Mouse (Mus musculus) left cerebral cortex, postnatal 4 days (tissue): ENCODE measurements around the gene Pdxp. TPM values are rescaled to one million over a fixed set of nuclear protein-coding genes. Genes with fewer than 3 reads are reported as not detected.
"Not testable (repeated sequence)": the region's sequence is repeated elsewhere in the genome, so short reads cannot be mapped to it uniquely, and the experiment has no call there.

Experiments used
- DNase-seq: peaks from one replicate; pipeline ENCODE4 v3.0.0-alpha.2; 2022
- intact Hi-C: fragments of 180-260 bp; cut with DNase I; formaldehyde crosslinking; loops from one replicate; pipeline ENCODE4 v1.15.1; 2025
- total RNA-seq, 2 experiments: library from RNA; stranded (reverse); gene quantifications; 2 replicates each; pipeline ENCODE4 v1.2.3; 2021

Gene Pdxp
- total RNA-seq: 100 to 1,000 TPM; 107 to 117 TPM

DNA sequence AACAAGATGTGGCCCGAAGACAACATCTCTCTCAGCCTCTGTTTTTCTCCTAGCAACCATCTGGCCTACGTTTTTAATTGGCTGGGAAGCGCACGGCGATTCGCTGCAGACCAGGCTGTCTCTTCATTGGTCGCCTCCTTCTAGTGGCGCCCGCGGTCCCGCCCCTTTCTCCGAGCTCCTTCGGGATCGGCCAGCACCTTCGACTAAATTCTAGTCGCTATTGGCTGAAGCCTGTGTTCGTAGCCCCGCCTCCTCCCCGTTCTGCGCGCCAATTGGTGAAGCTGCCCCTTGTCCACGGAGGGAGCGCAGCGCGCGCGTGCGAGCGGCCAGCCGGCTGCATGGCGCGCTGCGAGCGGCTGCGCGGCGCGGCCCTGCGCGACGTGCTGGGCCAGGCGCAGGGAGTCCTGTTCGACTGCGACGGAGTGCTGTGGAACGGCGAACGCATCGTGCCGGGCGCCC lies at the start of gene Pdxp:
Gene Pdxp, plus strand, starts transcription at position 288 of the 459 bp plus-strand sequence.
- intact Hi-C loops: no loop called here
- DNase-seq: peak; percentile 99

DNA sequence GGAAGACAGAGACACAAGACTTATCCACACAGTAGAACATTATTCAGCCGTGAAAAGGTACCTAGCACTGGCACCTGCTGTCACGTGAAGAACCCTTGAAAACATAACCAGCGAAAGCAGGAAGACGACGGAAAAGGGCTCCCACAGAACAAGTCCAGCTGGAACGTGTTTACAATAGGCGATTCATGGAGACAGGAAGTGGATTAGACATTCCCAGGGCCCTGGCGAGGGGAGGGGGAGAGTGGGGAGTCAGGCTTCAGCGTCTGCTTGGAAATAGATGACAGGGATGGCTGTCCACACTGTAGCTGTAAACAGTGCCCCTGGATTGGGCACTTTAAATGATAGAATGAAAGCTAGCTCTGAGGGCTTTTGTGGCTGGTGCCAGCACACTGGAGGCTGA lies 45.3 kb upstream of the Pdxp start:
- intact Hi-C loops: loop anchor here (5.0 kb wide), 1 partner anchor 36 kb away; no protein-coding TSS in a partner anchor
- peak; percentile 54 for DNase-seq

DNA sequence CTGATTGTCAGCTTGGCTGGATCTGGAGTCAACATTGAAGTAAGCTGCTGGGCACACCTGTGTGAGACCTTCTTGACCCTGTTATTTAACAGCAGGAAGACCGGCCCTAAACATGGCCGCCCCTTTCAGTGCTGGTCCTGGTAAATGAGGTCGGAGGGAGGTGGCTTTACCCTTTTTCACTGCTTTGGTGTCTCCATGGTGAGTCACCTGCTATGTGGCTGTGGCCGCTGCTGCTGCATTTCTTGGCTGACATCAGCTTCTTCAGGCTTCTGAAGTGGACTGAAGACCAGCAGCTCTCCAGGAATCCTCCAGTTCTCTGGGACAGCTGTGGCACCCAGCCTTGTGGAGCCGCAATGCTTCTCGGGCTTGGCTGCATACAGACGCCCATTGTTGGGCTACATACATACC lies 44.9 kb upstream of the Pdxp start:
- no peak for DNase-seq

DNA sequence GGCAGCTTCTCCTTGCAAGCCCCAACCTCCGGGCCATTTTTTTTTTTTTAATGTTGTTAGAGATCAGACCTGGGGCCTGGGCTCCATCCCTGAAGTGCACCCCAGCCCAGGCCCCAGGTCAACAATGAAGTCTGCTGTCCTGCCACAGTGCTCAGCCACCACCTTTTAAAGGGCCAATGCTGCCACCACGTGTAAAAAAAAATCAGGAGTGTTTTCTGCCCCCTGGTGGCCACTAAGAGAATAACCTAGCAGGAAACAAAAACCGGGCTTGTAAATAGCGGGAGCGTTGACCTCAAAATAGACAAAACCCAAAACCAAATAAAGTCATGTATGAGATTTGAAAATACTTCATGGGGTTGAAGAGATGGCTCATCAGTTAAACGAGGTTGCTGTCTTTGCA lies 43.9 kb upstream of the Pdxp start:
- intact Hi-C loops: loop anchor here (5.0 kb wide), 1 partner anchor 37 kb away; no protein-coding TSS in a partner anchor
- DNase-seq: no peak

More for the DNA sequence above, 44.9 kb upstream of the Pdxp start:
- intact Hi-C loops: loop anchor here (5.0 kb wide), 1 partner anchor 37 kb away; no protein-coding TSS in a partner anchor

DNA sequence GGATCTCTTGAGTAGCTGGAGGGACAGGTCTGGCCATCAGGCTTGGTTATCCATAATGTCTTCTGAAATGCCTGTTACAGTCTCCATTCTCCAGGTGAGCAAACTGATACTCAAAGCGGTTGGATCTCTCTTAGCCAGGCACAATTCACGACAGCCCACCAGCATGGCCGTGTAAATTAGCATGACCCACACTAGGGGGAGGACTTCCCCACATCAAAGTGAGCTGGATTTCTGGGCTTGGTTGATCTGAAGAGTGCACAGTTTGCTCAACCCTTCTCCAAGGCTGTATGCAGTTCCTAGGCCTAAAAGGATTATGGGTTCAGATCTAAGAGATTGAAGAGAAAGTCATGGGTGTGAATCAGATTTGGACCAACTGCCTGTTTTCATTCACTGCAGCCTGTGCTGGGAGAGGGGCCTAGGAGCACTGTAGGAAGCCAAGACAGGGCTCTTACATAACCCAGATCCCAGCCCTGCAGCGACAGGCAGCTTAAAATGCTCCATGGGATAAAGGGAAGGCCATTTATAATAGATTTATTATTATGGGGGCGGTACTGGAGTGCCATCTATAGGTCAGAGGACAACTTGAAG lies 41.6 kb upstream of the Pdxp start:
- intact Hi-C loops: no loop called here
- no peak for DNase-seq

DNA sequence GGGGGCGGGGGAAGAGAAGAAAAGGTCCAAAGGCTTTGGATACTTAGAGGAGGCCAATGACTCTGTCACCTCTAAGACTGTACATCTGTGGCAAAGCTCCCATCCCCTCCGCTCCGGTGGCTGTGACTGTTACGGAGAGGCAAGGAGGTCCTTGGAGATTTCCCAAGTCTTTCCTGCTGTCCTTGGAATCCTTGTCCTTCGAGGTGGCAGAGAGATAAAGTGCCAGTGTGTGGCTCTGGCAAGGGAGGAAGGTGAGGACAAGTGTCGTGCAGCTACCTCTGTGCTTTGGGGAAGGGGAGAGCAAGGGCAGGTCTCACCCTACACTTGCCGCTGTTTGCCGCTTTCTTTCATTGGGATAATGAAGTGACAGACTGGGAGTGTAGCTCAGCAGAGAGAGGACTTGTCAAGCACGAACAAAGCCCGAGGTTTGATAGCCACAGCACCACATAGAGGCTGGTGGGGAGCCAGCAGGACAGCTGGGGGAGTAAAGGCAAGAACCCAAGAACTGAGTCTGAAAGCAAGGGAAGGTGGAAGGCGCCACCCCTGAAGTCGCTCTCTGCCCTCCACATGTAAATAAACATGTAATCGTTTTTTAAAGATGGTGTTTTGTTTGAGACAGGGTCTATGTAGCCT lies 39.8 kb upstream of the Pdxp start:
- intact Hi-C loops: no loop called here

DNA sequence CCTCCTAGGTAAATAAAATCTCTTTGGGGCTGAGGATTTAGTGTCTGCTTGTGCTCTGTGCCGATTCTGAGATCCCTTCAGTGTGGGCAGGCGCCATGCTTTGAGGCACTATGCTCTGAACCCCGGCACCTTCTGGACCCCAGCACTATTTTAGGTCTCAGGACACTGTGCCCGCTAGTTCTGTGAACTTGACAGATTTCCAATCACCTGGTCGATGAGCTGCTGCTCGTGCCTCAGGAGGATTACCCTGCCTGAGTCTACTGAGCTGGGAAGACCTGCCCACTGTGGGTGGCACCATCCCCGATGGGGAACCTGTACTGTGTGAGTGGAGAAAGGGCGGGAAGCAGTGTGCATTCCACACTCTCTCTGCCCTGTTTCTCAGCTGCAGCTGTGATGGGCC lies 38.7 kb upstream of the Pdxp start:
- no peak for DNase-seq
- intact Hi-C loops: no loop called here

More for the DNA sequence above, 39.8 kb upstream of the Pdxp start:
- DNase-seq: no peak

DNA sequence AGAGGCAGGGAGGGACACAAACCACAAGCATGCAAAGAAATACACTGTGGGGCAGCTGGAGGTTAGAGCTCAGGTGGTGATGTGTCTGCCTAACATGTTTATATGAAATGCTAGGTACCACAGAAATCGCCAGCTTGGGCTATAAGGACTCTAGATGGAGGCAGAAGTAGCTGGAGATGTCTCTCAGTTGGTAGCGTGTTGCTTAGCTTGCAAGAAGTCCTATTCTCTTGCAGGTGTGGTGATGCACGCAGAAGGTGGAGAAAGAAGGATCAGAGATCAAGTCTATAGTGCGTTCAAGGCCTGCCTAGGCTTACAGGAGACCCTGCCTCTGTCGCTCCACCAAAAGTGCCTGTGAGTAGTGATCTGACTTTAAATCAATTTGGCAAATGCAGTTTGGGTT lies 38.2 kb upstream of the Pdxp start:
- no peak for DNase-seq

DNA sequence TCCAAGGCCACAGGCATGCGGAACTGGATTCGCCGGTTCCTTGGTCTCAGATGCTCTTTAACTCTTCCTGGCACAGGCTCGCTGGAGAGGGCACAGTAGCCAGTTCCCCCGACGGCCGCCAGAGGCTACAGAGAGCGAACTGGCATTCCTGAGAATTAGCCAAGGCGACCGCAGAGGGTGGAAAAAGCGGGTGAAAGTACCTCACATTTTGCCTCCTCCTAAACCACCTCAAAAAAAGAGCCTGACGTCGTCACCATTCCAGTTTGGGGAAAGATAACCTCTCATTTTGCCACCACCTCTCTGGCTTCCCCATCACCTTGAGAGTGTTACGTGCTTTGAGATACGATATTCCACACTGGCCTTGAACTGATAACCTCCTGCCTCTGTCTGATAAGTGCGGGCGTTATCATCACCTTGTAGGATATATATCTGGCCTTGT lies 37.4 kb upstream of the Pdxp start:
- intact Hi-C loops: no loop called here
- peak; percentile 90 for DNase-seq

More for the DNA sequence above, 38.2 kb upstream of the Pdxp start:
- intact Hi-C loops: no loop called here

DNA sequence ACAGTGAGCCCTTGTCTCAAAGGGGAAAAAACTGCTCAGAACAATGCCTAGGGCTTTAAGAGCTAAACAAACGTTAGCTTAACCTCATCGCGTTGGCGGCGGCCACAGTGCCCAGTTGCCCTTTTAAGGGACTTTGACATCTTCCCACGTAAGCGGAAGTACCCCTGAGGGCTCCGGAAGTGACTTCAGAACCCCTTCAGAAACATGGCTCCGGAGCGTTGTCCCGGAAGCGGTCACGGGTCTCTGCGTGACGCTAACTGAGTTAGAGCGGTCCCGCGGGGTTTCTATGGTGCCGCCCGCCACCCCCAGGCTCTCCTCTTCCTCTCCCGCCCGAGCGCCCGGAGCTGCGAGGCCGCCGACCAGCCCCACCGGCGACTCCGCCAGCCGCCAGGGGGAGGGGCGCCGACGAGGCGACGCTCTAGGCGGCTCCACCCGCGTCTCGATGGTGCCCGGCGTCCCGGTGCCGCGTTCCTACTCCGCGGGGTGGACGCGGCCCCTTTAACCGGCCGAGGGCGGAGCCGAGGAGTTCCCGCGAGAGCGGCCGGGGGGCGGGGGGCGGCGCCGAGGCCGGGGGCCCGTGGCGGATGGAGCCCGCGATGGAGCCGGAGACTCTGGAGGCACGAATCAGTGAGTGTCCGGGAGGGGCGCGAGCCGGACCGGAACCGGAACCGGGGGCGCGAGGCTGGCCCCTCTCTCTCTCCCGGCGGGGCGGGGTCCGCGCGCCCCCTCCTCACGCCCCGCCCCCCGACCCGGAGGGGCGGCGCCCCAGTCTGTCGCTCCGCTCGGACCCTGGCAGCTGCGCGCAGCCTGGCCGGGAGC lies 36.5 kb upstream of the Pdxp start, which contains the start of gene Gga1:
Gene Gga1, plus strand, starts transcription at position 200 of the 819 bp plus-strand sequence.
- peak; percentile 95 for DNase-seq
- intact Hi-C loops: no loop called here

DNA sequence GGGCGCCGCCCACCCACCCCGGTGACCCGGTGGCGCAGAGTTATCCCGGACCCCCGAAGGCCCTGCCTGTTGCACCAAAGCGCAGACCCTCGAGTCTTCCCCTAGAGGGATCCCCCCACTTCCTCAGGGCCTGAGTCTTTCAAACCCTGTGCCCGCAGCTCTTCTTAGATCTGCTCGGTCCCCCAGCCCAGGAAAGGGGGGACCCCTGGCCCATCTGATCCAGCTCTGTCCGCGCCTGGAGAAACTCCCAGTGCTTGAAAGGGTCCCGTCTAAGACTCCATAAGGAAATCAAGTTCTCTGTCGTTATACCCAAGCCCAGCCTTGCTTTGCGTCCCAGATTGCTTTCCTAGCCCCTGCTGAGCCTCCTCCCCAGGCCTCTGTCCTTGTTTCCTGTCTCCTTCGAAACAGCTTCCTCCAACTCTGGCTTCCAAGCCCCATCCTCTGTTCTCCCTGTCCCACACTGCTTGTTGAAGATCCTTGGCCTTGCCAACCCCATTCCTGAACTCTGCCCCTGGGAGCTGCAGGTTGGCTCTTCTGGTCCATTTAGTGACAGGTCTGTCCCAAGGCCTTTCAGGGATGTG lies 35.8 kb upstream of the Pdxp start:
- intact Hi-C loops: no loop called here
- DNase-seq: no peak

DNA sequence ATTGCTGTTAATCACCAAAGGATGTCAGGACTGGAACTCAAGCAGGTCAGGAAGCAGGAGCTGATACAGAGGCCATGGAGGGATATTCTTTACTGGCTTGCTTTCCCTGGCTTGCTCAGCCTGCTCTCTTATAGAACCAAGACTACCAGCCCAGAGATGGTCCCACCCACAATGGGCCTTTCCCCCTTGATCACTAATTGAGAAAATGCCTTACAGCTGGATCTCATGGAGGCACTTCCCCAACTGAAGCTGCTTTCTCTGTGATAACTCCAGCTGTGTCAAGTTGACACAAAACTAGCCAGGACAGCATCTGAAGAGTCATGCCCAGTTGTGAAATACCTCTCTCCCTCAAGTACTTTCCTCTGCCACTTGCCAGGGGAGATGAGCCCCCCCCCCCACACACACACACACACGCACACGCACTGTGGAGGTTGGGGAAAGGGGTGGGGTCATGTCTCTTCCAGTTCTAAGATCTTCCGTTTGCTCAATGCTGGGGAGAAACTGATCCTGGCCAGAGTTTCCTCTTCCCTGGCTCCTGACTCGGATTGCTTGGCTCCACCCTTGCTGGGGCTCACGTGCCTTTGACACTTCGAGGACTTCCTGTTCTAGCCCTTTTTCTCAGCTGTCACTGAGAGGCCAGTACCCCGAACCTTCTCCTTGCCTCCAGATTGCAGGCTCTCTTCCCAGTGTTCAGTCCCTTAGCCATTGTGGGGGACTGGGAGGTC lies 34.8 kb upstream of the Pdxp start:
- intact Hi-C loops, DNase-seq: not testable (repeated sequence)

DNA sequence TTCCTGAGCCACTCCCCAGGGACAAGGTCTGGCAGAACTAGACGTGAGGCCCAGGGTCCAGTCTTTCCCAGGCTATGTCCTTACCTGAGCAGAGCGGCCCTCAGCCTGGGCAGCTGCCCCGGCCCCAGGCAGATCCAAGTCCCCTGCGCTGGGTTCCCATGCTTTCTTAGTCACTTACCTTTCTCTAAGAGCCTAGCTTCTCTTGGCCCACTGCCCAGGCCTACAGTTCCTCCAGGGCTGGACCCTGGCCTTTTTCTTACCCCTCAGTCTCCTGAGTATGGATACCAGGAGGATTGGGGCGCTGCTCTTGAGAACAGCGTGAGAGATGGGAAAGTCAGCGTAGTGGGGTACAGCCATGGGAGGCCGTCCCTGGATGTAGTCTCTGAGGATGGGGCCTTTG lies 33.3 kb upstream of the Pdxp start:
- intact Hi-C loops: no loop called here
- DNase-seq: no peak

DNA sequence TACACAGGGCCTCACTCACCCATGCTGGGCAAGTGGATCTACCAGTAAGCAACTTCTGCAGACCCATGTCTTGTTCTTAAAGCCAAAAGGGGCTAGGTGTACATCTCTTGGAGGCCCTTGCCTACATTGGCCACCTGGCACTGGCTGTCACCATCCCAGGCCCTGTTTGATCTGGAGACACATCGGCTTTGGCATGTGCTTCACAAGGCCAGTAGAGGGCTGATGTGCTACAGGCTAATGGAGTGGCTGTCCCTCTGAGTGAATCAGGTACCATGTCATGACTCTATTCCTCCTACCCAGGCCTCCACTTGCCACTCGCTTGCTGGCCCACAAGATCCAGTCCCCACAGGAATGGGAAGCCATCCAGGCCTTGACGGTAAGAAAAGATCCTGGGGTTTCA lies 31.9 kb upstream of the Pdxp start:
- no peak for DNase-seq
- intact Hi-C loops: no loop called here

DNA sequence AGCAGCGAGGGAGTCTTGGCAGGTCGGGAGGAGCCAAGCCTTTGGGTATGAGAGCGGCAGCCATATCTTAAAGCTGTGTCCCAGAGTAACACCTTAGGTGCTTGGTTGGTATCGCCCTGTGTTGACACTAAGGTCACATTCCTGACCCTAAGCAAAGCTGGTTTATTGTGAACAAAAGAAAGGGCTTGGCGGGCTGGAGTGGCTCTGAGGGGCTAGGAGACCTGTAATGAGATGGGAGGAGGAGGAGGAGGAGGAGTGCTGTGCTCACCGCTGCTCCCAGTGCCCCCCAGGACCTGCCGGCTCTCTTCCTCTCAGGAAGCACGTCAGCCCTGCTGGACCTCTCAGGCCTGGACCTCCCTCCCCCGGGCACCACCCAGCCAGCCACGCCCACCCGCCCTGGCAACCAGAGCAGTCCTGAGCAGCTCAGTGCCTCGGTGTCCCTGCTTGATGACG lies 24.3 kb upstream of the Pdxp start:
- no peak for DNase-seq
- intact Hi-C loops: no loop called here

DNA sequence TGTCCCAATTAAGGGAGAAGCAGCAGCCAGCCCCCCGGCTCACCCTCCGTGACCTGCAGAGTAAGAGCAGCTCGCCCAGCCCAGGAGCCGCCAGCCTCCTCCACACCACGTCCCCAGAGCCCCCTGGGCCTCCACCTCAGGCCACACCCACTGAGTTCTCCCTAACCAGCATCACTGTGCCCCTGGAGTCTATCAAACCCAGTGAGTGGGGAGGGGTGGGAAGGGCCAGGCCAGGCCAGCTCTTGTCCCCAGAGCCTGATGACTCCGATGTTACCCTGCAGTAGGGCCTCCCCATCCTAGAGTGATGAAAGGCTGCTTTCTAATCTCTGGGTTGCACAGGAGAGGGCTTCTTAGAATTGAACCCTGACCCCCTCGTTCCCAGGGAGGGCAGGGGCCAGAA lies 21.3 kb upstream of the Pdxp start:
- no peak for DNase-seq
- intact Hi-C loops: no loop called here

DNA sequence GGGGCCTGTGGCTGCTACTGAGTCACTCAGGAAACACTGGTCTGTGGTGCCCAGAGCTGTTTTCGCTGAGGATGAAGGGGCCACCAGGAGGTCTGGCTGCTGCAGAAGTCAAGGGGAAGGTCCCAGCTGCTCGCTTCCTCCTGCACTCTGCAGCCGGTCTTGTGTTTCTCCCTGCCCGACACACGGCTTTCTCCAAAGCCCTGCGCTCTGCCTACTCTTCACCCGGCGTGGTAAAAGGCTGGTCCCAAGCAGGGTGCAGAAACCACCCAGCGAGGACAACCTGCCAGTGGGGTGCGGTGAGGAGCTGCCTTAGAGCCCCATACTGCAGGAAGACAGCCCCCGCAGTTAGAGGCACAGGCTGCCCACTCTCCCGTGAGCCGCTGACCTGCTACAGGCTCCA lies 19.0 kb upstream of the Pdxp start:
- intact Hi-C loops: no loop called here
- DNase-seq: no peak

DNA sequence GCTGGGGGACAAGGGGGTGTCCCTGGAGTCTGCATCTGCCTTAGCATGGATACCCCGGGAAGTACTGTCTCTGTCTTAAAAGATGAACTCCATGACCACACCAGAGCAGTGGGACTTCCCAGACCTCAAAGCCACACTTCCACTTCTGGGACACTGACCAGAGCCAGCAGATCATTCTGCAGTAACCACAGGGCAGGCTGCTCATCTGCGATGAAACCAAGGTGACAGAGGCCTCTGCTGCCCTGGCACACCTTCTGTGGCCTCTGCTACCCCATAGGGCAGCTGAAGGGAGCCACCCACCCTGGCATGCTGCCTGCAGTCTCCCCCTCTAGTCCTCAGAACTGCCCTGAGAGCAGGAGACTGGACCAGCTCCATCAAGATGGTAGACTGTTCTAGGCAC lies 18.0 kb upstream of the Pdxp start:
- no peak for DNase-seq
- intact Hi-C loops: no loop called here

DNA sequence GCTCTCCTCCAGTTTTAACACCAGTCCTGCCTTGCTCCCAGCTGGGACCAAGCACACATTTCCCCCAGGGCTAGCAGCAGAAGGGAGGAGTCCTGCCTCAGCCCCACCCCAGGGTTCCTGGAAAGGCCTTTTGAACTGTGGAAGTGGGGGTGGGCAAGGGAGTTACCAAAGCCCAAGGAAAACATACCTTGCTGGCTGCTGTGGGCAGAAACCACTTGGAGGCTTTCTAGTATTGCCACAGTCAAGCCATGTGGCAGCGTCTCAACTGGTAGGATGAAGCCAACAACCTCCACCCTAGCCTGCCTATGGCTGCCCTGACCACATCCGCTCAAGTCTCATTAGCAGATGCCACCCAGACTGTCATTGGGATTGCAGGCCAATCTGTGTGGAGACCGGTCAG lies 17.6 kb upstream of the Pdxp start:
- DNase-seq: no peak
- intact Hi-C loops: no loop called here

DNA sequence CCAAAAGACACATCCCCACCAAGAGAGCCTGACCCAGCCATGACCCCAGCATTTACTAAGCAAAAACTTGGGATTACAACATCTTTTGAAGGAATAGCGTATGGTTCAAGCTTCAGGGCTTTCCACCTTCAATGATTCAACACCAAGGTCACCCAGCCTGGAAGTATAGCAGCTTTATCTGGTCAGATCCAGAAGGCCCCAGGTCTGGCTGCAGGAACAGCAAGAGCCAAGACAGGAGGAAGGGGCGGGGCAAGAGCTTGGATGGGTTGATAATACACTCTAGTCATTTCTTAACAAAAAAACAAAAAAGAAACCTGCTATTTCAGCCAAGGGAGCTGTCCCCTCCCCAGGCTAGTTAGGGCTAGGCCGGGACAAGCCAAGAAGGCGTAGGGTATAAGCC lies 16.2 kb upstream of the Pdxp start:
- intact Hi-C loops: no loop called here
- DNase-seq: no peak
